Mouse (Mus musculus) left cerebral cortex, adult 2 months (tissue): ENCODE data around the gene Gm10642. TPM values are rescaled to one million over a fixed set of nuclear protein-coding genes. Genes with fewer than 3 reads are reported as not detected.

Source experiments
- DNase-seq, 2 experiments: peaks; one replicate each; pipeline ENCODE4 v3.0.0; 2021 to 2022; ENCODE audit warnings: low spot score in 2 of 2, mixed read lengths in 1 of 2; ENCODE audit errors: extremely low spot score in 1 of 2
- H3K27ac ChIP-seq: fragments of 200-600 bp; 2 replicates; pipeline ENCODE4 v1.8.1; 2022
- H3K4me3 ChIP-seq: fragments of 200-600 bp; 2 replicates; pipeline ENCODE4 v1.8.1; 2022
- CTCF ChIP-seq: fragments of 200-600 bp; IDR thresholded peaks from 2 replicates; pipeline ENCODE4 v1.8.1; 2022; ENCODE audit warnings: antibody characterized with exemption, mild to moderate bottlenecking, moderate library complexity
- intact Hi-C: fragments of 180-260 bp; cut with DNase I; formaldehyde crosslinking; loops from one replicate; pipeline ENCODE4 v1.15.1; 2025
- total RNA-seq, 2 experiments: library from RNA; stranded (reverse); gene quantifications; 2 replicates each; pipeline ENCODE4 v1.2.3; 2021

Gm10642 gene
- total RNA-seq, 2 experiments from 2014 or later, result 1.5 to 1.6 TPM

- Histone ChIP-seq H3K4me3 (no peak overlapping the region), H3K27ac (no peak overlapping the region)
- intact Hi-C loops, result no loop called here
- no peak for DNase-seq
- no peak for TF ChIP-seq CTCF
Measured at GRCm38 (mm10) chr9:70703597-70704203, 47.6 kb downstream of the Gm10642 start.

- DNase-seq, result no peak
- Histone ChIP-seq H3K4me3 (no peak overlapping the region), H3K27ac (no peak overlapping the region)
- no peak for TF ChIP-seq CTCF
- intact Hi-C loops, result no loop called here
Measured at GRCm38 (mm10) chr9:70706444-70706843, 50.4 kb downstream of the Gm10642 start.

Other genes with a start within 250 kb of the Gm10642 start
- 1 to 10 TPM; 1.7 to 1.9 TPM for gene Ccnb2, start 234.7 kb upstream of the Gm10642 start, total RNA-seq
- gene Rnf111, start 152.5 kb upstream of the Gm10642 start, total RNA-seq, result 10 to 100 TPM; 40.4 to 46.2 TPM
- gene Sltm, start 113.5 kb upstream of the Gm10642 start, total RNA-seq, result 10 to 100 TPM; 54.9 to 57.9 TPM
- 10 to 100 TPM; 38.2 to 40.5 TPM for gene Mindy2, start 923 bp downstream of the Gm10642 start, total RNA-seq
- 10 to 100 TPM; 67.3 to 70.3 TPM for gene Adam10, start 22.7 kb downstream of the Gm10642 start, total RNA-seq